Mouse (Mus musculus): ENCODE data around the gene Scamp4. TPM values are rescaled to one million over a fixed set of nuclear protein-coding genes. Genes with fewer than 3 reads are reported as not detected.
"Not testable (repeated sequence)": the region's sequence is repeated elsewhere in the genome, so short reads cannot be mapped to it uniquely, and the experiment has no call there.

The Scamp4 gene
- polyA plus RNA-seq, 1 experiment from 2014 or later: 108 TPM

DNA sequence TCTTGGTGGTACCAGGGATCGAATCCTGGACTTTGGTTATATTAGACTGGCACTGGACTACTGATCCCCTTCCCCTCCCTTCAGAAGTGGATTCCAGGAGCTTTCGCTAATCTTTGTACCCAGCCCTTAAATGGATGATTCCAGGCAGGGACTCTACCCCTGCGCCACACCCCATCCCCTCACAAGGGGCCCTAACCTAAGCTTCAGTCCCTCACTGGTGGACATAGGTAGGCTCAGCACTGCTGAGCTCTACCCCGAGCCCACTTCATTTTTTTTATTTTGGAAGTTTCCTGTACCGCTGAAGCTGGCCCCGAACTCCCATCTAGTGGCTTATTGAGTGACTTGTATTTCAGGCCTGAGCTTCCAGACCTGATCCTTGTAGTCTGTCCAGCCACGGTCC is 692 bp downstream of the Scamp4 start:
- 29% methylated on average over 7 of the region's 7 CpGs for WGBS
- H3K4me3 ChIP-seq (replicated peaks): peak overlapping the region; percentile 88
- H3K27me3 ChIP-seq: no peaks in the 10 kb centered on the region
- H3K36me3 ChIP-seq: peaks cover 26% of the 10 kb centered on the region
- H3K27ac ChIP-seq (replicated peaks): peak overlapping the region; percentile 91
- H3K4me2 ChIP-seq (replicated peaks): peak overlapping the region; percentile 76
- no peaks in the 10 kb centered on the region for H3K9me3 ChIP-seq (replicated peaks)
- peak overlapping the region; percentile 53 for H3K9ac ChIP-seq
- peaks cover 28% of the 10 kb centered on the region for H3K4me1 ChIP-seq
- ATAC-seq (ENCODE audit: insufficient number of reproducible peaks, low FRiP score, low TSS enrichment, low read depth): no peak

DNA sequence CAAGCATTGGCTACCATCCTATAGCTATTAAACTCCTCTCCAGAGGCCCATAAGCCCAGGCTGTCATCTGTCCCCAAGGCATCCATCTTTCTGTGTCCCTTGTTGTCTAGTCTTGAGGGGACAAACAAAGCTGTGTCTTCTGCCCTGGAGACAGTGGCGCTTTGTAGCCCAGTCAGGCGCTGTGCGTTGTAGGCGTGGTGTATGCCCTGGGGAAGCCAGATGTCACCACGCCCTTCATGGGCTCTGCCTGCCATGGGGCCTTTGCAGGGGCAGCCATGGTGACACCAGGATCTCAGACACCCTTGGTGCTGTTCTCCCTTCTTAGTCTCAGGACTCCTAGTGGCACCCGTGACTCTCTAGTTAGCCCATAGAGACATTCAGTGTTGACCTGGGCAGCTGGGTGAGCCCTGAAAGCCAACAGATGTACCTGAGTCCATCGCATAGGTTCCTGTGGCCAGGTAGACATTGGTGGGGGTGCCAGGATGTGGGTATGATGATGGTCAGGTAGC is 1.4 kb downstream of the Scamp4 start:
- Histone ChIP-seq H3K27ac (replicated peaks) (no peak overlapping the region), H3K9me3 (replicated peaks) (no peaks in the 10 kb centered on the region), H3K36me3 (peaks cover 33% of the 10 kb centered on the region), H3K4me2 (replicated peaks) (peak overlapping the region; percentile 76), H3K27me3 (no peaks in the 10 kb centered on the region), H3K4me1 (peaks cover 28% of the 10 kb centered on the region), H3K9ac (peak overlapping the region; percentile 53; the same call in 1 of the 2 replicates), H3K4me3 (replicated peaks) (peak overlapping the region; percentile 88)
- no peak for ATAC-seq (ENCODE audit: insufficient number of reproducible peaks, low FRiP score, low TSS enrichment, low read depth)
- 76% methylated on average over 7 of the region's 7 CpGs for WGBS

DNA sequence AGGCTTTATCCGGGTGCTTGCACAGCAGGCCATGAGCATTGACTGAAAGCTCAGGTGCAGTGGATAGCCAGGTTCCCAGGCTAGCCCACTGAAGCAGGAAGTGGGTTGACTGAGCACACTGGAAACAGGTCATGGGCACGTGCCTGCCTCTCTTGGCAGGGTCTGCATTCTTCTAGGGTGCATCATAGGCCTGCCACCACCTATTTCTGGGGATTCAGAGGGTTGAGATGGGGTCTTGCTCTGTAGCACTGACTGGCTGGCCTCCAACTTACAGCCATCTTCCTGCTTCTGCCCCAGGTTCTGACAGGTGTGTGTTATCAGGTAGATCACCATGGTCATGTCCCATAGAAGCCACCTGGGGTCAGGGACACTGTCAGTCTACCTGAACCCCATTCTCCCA is 2.3 kb downstream of the Scamp4 start:
- no peak overlapping the region for H3K4me2 ChIP-seq (replicated peaks)
- peaks cover 28% of the 10 kb centered on the region for H3K4me1 ChIP-seq
- no peaks in the 10 kb centered on the region for H3K9me3 ChIP-seq (replicated peaks)
- no peak overlapping the region for H3K9ac ChIP-seq
- peaks cover 42% of the 10 kb centered on the region for H3K36me3 ChIP-seq
- H3K4me3 ChIP-seq (replicated peaks): no peak overlapping the region
- 87% methylated on average over 2 of the region's 2 CpGs for WGBS
- H3K27me3 ChIP-seq: no peaks in the 10 kb centered on the region
- H3K27ac ChIP-seq (replicated peaks): no peak overlapping the region
- ATAC-seq (ENCODE audit: insufficient number of reproducible peaks, low FRiP score, low TSS enrichment, low read depth): no peak

DNA sequence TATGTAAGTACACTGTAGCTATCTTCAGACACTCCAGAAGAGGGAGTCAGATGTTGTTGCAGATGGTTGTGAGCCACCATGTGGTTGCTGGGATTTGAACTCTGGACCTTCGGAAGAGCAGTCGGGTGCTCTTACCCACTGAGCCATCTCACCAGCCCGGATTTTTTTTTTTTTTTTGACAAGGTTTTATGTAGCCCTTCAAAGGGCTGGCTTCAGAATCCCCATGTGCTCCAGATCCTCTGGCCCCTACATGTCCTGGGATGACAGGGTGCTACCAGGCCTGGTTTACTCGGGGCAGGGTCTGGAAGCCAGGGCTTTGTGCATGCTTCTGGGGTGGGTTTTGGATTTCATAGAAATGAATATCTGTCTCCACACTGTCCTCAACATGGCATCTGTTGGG is 3.0 kb downstream of the Scamp4 start, which contains the start of gene Gm49322:
Gene Gm49322 (plus strand): TSS at position 301 of the 400 bp plus-strand sequence.
- peaks cover 49% of the 10 kb centered on the region for H3K36me3 ChIP-seq
- H3K9ac ChIP-seq; H3K27ac ChIP-seq (replicated peaks); H3K4me3 ChIP-seq (replicated peaks); H3K9me3 ChIP-seq (replicated peaks); H3K4me2 ChIP-seq (replicated peaks); H3K27me3 ChIP-seq; ATAC-seq (ENCODE audit: insufficient number of reproducible peaks, low FRiP score, low TSS enrichment, low read depth): not testable (repeated sequence)
- WGBS: 78% methylated on average over 4 of the region's 4 CpGs
- peaks cover 28% of the 10 kb centered on the region for H3K4me1 ChIP-seq

DNA sequence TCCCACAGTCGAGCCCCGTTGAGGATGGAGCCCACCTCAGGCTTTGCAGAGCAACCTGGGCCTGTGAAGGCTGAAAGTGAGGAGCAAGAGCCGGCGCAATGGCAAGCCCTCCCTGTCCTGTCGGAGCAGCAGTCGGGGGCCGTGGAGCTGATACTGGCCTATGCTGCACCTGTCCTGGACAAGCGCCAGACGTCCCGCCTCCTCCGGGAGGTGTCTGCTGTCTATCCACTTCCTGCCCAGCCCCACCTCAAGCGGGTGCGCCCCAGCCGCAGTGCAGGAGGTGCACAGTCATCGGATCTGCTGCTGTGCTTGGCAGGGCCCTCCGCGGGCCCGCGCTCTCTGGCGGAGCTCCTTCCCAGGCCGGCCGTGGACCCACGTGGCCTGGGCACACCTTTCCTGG is 3.6 kb downstream of the Scamp4 start:
- Histone ChIP-seq H3K36me3 (peaks cover 52% of the 10 kb centered on the region), H3K27ac (replicated peaks) (no peak overlapping the region; the same call in 1 of the 2 replicates), H3K4me1 (peaks cover 28% of the 10 kb centered on the region), H3K27me3 (no peaks in the 10 kb centered on the region), H3K4me3 (replicated peaks) (no peak overlapping the region), H3K4me2 (replicated peaks) (no peak overlapping the region), H3K9ac (no peak overlapping the region), H3K9me3 (replicated peaks) (no peaks in the 10 kb centered on the region)
- 87% methylated on average over 23 of the region's 23 CpGs for WGBS
- no peak for ATAC-seq (ENCODE audit: insufficient number of reproducible peaks, low FRiP score, low TSS enrichment, low read depth)

DNA sequence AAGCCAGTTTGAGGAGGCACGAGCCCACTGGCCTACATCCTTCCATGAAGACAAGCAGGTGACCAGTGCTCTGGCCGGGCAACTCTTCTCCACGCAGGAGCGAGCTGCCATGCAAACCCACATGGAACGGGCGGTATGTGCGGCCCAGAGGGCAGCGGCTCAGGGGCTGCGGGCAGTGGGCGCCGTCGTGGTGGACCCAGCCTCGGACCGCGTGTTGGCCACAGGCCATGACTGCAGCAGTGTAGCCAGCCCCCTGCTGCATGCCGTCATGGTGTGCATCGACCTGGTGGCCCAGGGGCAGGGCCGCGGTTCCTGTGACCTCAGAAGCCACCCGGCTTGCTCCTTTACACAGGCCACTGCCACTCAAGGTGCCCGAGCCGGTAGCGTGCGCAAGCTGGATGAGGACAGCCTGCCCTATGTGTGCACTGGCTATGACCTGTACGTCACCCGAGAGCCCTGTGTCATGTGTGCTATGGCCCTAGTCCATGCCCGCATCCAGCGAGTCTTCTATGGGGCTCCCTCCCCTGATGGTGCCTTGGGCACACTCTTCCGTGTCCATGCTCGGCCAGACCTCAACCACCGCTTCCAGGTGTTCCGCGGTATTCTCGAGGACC is 4.2 kb downstream of the Scamp4 start:
- WGBS: 93% methylated on average over 34 of the region's 34 CpGs
- H3K9me3 ChIP-seq (replicated peaks): no peaks in the 10 kb centered on the region
- H3K36me3 ChIP-seq: peaks cover 57% of the 10 kb centered on the region
- no peak overlapping the region for H3K27ac ChIP-seq (replicated peaks)
- no peak overlapping the region for H3K4me2 ChIP-seq (replicated peaks)
- peaks cover 28% of the 10 kb centered on the region for H3K4me1 ChIP-seq
- no peaks in the 10 kb centered on the region for H3K27me3 ChIP-seq
- no peak for ATAC-seq (ENCODE audit: insufficient number of reproducible peaks, low FRiP score, low TSS enrichment, low read depth)
- H3K4me3 ChIP-seq (replicated peaks): no peak overlapping the region
- H3K9ac ChIP-seq: no peak overlapping the region

DNA sequence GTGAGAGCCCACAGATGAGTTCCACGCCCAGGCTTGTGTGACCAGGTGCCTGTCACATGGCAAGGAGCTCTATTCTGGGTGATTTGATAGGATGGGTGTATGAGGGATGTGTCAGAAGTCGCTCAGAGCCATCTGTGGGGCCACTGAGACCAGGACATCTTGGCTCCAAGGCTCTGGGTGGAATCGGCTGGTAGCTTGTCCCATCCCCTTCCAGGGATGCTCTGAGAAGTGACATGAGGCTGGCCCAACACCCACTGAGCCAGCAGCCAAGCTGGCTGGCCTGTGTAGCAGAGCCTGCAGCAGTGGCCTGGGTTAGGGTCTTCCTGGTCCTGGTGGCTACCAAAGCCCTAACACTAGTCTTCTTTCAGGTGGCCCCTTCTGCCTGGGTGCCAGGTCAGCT is 5.8 kb downstream of the Scamp4 start:
- peaks cover 70% of the 10 kb centered on the region for H3K36me3 ChIP-seq
- H3K4me1 ChIP-seq: peaks cover 21% of the 10 kb centered on the region
- ATAC-seq (ENCODE audit: insufficient number of reproducible peaks, low FRiP score, low TSS enrichment, low read depth): no peak
- H3K27me3 ChIP-seq: no peaks in the 10 kb centered on the region
- 86% methylated on average over 3 of the region's 3 CpGs for WGBS
- H3K27ac ChIP-seq (replicated peaks): no peak overlapping the region
- H3K4me3 ChIP-seq (replicated peaks): no peak overlapping the region
- no peak overlapping the region for H3K4me2 ChIP-seq (replicated peaks)
- H3K9me3 ChIP-seq (replicated peaks): no peaks in the 10 kb centered on the region
- no peak overlapping the region for H3K9ac ChIP-seq

DNA sequence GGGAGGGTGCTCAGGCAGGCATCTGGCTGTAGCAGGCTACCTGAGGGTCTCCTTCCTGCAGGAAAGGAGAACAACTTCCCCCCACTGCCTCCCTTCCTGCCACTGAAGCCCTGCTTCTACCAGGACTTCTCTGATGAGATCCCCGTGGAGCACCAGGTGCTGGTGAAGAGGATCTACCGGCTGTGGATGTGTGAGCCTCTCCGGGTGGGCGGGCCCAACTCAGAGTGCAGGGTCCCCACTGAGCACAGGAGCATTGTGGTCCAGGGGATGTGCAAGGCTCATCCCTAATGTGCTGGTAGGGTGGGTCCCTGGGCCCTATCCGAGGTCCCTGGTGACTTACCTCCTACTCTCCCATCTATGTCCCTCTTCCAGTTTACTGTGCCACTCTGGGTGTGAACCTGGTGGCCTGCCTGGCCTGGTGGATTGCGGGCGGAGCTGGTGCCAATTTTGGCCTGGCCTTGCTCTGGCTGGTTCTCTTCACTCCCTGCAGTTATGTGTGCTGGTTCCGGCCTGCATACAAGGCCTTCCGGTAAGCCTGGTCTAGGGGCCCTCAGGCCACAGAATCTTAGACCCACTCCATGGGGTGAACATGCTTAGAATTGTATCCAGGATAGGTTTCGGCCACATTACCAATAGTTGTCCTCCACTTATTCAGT is 6.7 kb downstream of the Scamp4 start:
- H3K4me1 ChIP-seq: peaks cover 11% of the 10 kb centered on the region
- no peaks in the 10 kb centered on the region for H3K27me3 ChIP-seq
- no peak for ATAC-seq (ENCODE audit: insufficient number of reproducible peaks, low FRiP score, low TSS enrichment, low read depth)
- no peak overlapping the region for H3K4me3 ChIP-seq (replicated peaks)
- no peak overlapping the region for H3K9ac ChIP-seq
- H3K9me3 ChIP-seq (replicated peaks): no peaks in the 10 kb centered on the region
- H3K36me3 ChIP-seq: peaks cover 79% of the 10 kb centered on the region
- H3K27ac ChIP-seq (replicated peaks): no peak overlapping the region
- H3K4me2 ChIP-seq (replicated peaks): no peak overlapping the region
- 89% methylated on average over 10 of the region's 10 CpGs for WGBS

DNA sequence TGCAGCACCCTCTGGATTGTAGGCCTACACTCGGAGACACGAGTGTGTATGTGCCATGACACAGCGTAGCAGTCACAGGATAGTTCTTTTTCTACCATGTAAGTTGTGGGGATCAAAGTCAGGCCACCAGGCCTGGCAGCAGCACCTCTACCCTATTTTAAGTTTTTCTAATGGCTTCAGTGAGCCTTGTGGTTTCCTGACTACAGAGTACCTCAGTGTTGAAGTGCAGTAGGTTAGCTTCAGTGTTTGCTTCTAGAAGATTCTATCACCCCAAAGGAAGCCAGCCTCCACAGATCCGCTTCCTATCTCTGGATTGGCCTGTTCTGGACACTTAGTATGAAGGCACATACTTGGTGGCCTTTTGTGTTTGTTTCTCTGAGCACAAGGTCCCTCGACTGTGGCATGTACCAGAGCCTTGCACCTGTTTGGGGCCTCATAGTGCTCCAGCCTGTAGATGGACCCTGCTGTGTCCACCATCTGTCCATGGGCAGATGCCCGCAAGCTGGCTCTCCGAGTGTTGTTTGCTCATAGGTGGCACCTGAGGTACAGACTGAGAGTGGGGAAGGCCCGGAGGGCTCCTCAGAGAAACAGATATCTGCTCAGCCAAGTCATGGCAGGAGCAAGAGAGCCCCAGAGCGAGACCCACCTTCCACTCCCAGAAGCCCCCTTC is 7.6 kb downstream of the Scamp4 start:
- WGBS: 88% methylated on average over 9 of the region's 9 CpGs
- H3K36me3 ChIP-seq: peaks cover 88% of the 10 kb centered on the region
- ATAC-seq (ENCODE audit: insufficient number of reproducible peaks, low FRiP score, low TSS enrichment, low read depth): no peak
- H3K27me3 ChIP-seq: no peaks in the 10 kb centered on the region
- no peaks in the 10 kb centered on the region for H3K9me3 ChIP-seq (replicated peaks)
- H3K9ac ChIP-seq: no peak overlapping the region
- H3K4me1 ChIP-seq: 0 out of 2 replicates have a peak, but pooled peaks cover 8% of the 10 kb centered on the region
- H3K4me3 ChIP-seq (replicated peaks): no peak overlapping the region
- no peak overlapping the region for H3K4me2 ChIP-seq (replicated peaks)
- no peak overlapping the region for H3K27ac ChIP-seq (replicated peaks)

DNA sequence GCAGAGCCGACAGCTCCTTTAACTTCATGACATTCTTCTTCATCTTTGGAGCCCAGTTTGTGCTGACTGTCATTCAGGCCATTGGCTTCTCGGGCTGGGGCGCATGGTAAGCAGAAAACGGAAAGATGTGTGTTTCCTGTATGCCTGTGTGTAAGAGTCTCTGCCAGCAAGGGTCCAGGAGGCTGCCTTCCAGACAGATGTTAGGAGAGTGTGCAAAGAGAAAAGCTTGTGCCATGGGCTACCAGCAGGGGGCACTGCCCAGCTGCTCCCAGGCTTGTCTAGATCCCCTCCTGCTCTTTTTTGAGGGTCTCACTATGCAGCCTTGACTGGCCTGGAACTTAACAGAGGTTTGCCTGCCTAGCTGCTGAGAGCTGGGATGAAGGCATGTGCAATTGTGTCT is 8.4 kb downstream of the Scamp4 start:
- H3K4me2 ChIP-seq (replicated peaks): no peak overlapping the region
- no peak overlapping the region for H3K27ac ChIP-seq (replicated peaks)
- peaks cover 93% of the 10 kb centered on the region for H3K36me3 ChIP-seq

DNA sequence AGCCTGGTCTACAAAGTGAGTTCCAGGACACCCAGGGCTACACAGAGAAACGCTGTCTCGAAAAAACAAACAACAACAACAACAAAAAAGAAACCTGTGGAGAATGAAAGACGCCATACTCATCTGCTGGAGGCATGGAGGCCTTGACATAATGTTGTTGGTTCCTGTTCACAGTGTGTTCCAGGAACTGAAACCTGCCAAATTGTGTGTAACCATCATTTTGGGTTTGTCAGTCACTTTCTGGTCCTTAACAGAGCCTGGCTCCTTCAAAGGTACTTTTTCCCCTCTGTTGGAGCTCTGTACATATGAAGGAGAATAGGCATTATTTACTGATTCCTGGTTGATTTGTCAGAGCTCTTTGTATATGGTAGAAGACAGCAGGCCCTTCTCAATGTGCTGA is 9.2 kb downstream of the Scamp4 start:
- ATAC-seq (ENCODE audit: insufficient number of reproducible peaks, low FRiP score, low TSS enrichment, low read depth): no peak
- no peaks in the 10 kb centered on the region for H3K27me3 ChIP-seq
- H3K36me3 ChIP-seq: peaks cover 90% of the 10 kb centered on the region
- no peak overlapping the region for H3K4me2 ChIP-seq (replicated peaks)
- no peaks in the 10 kb centered on the region for H3K9me3 ChIP-seq (replicated peaks)
- H3K4me1 ChIP-seq: no peaks in the 10 kb centered on the region
- no peak overlapping the region for H3K27ac ChIP-seq (replicated peaks)
- WGBS: 95% methylated on average over 3 of the region's 3 CpGs
- no peak overlapping the region for H3K9ac ChIP-seq
- no peak overlapping the region for H3K4me3 ChIP-seq (replicated peaks)

More for the DNA sequence above, 8.4 kb downstream of the Scamp4 start:
- Histone ChIP-seq H3K4me1 (0 out of 2 replicates have a peak, but pooled peaks cover 7% of the 10 kb centered on the region), H3K4me3 (replicated peaks) (no peak overlapping the region), H3K9me3 (replicated peaks) (no peaks in the 10 kb centered on the region), H3K27me3 (no peaks in the 10 kb centered on the region), H3K9ac (no peak overlapping the region)
- 0 out of 2 replicates have a peak, but pooled peaks have one; percentile 9 for ATAC-seq (ENCODE audit: insufficient number of reproducible peaks, low FRiP score, low TSS enrichment, low read depth)
- WGBS: 59% methylated on average over 4 of the region's 4 CpGs
